Mouse (Mus musculus): ENCODE measurements at regions not wholly inside any gene's neighbourhood (a gene's known extent, or its start where the extent isn't known, plus 50 kb on each side); places are given as distances from the start of the nearest gene placed in this dataset.

GRCm38 (mm10) chr2:80967260-80967659 is 350.2 kb downstream of the Nup35 start:
- TF ChIP-seq NRF1 (IDR thresholded peaks at IDR 0.05; ENCODE audit: insufficient read depth, low read depth, low read length, poor library complexity, severe bottlenecking), result no peak

GRCm38 (mm10) chr2:80969354-80969753 is 352.3 kb downstream of the Nup35 start:
- Histone ChIP-seq H3K4me1 (ENCODE audit: control insufficient read depth in 1 of 2, insufficient read depth in 2 of 2, low read length in 2 of 2) (no peaks in the 10 kb centered on the region), H3K9ac (ENCODE audit: control insufficient read depth, low read depth, low read length, poor library complexity, severe bottlenecking) (no peak overlapping the region), H3K4me3 (ENCODE audit: control insufficient read depth in 1 of 2, insufficient read depth in 1 of 2, low read depth in 2 of 2, low read length in 2 of 2) (no peak overlapping the region), H3K79me2 (ENCODE audit: control insufficient read depth, insufficient read depth, low read length, poor library complexity) (no peaks in the 10 kb centered on the region), H3K36me3 (ENCODE audit: control insufficient read depth in 1 of 2, insufficient read depth in 2 of 2, low read length in 2 of 2) (no peaks in the 10 kb centered on the region), H3K27ac (ENCODE audit: control insufficient read depth, low read depth, low read length) (no peak overlapping the region), H3K27me3 (ENCODE audit: control insufficient read depth in 1 of 2, insufficient read depth in 2 of 2, low read length in 2 of 2) (no peaks in the 10 kb centered on the region), H3K9me3 (replicated peaks; ENCODE audit: insufficient read depth, low read length) (no peaks in the 10 kb centered on the region)
- DNase-seq (ENCODE audit: low read depth, low spot score), result peak; percentile 3
- TF ChIP-seq RAD21 (IDR thresholded peaks at IDR 0.05; ENCODE audit: low read depth, low read length) (no peak), POLR2A (IDR thresholded peaks at IDR 0.05; ENCODE audit: control insufficient read depth in 1 of 2, insufficient read depth in 1 of 2, low read depth in 1 of 2, low read length in 2 of 2, poor library complexity in 1 of 2) (no peak), JUND (IDR thresholded peaks at IDR 0.05; ENCODE audit: low read depth, low read length) (no peak), TCF12 (IDR thresholded peaks at IDR 0.05; ENCODE audit: low read depth, low read length) (no peak), MAZ (IDR thresholded peaks at IDR 0.05; ENCODE audit: low read depth, low read length) (no peak), MYC (IDR thresholded peaks at IDR 0.05; ENCODE audit: low read depth, low read length) (no peak), GABPA (IDR thresholded peaks at IDR 0.05; ENCODE audit: low read depth, low read length) (no peak), EP300 (IDR thresholded peaks at IDR 0.05; ENCODE audit: low read depth in 1 of 2, low read length in 2 of 2) (no peak), MAFK (IDR thresholded peaks at IDR 0.05; ENCODE audit: borderline replicate concordance, low read depth, low read length) (no peak), POLR2AphosphoS2 (IDR thresholded peaks at IDR 0.05; ENCODE audit: low read length) (no peak), MEF2A (IDR thresholded peaks at IDR 0.05; ENCODE audit: extremely low read depth, insufficient replicate concordance, low read depth, low read length, poor library complexity, severe bottlenecking) (no peak), HCFC1 (IDR thresholded peaks at IDR 0.05; ENCODE audit: low read depth, low read length) (no peak), ZNF384 (IDR thresholded peaks at IDR 0.05; ENCODE audit: low read depth, low read length) (no peak), KAT2A (conservative IDR thresholded peaks at IDR 0.05; ENCODE audit: low read depth, low read length) (no peak), SIN3A (IDR thresholded peaks at IDR 0.05; ENCODE audit: low read length) (no peak), POLR2AphosphoS5 (IDR thresholded peaks at IDR 0.05; ENCODE audit: borderline replicate concordance, low read depth, low read length) (no peak), BHLHE40 (IDR thresholded peaks at IDR 0.05; ENCODE audit: borderline replicate concordance, low read depth, low read length) (no peak), E2F4 (IDR thresholded peaks at IDR 0.05; ENCODE audit: borderline replicate concordance, low read depth, low read length) (no peak)

More at GRCm38 (mm10) chr2:80967260-80967659, 350.2 kb downstream of the Nup35 start:
- DNase-seq (ENCODE audit: low read depth, low spot score), result no peak
- Histone ChIP-seq H3K9ac (ENCODE audit: control insufficient read depth, low read depth, low read length, poor library complexity, severe bottlenecking) (no peak overlapping the region), H3K4me3 (ENCODE audit: control insufficient read depth in 1 of 2, insufficient read depth in 1 of 2, low read depth in 2 of 2, low read length in 2 of 2) (no peak overlapping the region), H3K4me1 (ENCODE audit: control insufficient read depth in 1 of 2, insufficient read depth in 2 of 2, low read length in 2 of 2) (no peaks in the 10 kb centered on the region), H3K36me3 (ENCODE audit: control insufficient read depth in 1 of 2, insufficient read depth in 2 of 2, low read length in 2 of 2) (no peaks in the 10 kb centered on the region), H3K79me2 (ENCODE audit: control insufficient read depth, insufficient read depth, low read length, poor library complexity) (no peaks in the 10 kb centered on the region), H3K9me3 (replicated peaks; ENCODE audit: insufficient read depth, low read length) (no peaks in the 10 kb centered on the region), H3K27ac (ENCODE audit: control insufficient read depth, low read depth, low read length) (no peak overlapping the region), H3K27me3 (ENCODE audit: control insufficient read depth in 1 of 2, insufficient read depth in 2 of 2, low read length in 2 of 2) (no peaks in the 10 kb centered on the region)
